Mouse (Mus musculus) v-Abl transformed pro-B cells (cell line): ENCODE results near the gene Ccdc152.

Experiments used
- in situ Hi-C, 2 experiments: fragments of 400-800 bp; cut with MboI; formaldehyde crosslinking; loops; one replicate each; pipeline ENCODE4 v1.15.1; 2025; ENCODE audit not compliant: unreplicated experiment in 2 of 2

Gene Ccdc152

DNA sequence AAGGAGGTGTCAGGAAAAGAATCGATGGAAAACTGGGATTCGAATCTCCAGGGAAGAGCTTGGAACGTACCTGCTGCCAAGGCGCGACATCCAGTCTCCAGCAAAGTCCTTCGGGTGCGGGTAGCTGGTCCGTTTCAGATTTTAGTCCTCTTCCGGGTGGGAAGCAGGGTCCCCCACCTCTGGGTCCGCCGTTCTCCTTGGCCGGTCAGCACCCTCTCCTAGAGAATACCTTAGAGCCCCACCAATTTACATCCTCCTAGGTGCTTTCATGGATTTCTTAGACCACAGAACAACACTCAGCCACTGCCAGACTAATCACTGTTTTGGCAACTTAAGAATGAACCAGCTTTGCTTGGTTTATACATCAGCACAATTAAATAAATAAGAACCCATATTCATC is at the start of gene Ccdc152:
TSS of gene Ccdc152 (minus strand) at position 101 of the 400 bp plus-strand sequence.
- in situ Hi-C loops = no loop called here

DNA sequence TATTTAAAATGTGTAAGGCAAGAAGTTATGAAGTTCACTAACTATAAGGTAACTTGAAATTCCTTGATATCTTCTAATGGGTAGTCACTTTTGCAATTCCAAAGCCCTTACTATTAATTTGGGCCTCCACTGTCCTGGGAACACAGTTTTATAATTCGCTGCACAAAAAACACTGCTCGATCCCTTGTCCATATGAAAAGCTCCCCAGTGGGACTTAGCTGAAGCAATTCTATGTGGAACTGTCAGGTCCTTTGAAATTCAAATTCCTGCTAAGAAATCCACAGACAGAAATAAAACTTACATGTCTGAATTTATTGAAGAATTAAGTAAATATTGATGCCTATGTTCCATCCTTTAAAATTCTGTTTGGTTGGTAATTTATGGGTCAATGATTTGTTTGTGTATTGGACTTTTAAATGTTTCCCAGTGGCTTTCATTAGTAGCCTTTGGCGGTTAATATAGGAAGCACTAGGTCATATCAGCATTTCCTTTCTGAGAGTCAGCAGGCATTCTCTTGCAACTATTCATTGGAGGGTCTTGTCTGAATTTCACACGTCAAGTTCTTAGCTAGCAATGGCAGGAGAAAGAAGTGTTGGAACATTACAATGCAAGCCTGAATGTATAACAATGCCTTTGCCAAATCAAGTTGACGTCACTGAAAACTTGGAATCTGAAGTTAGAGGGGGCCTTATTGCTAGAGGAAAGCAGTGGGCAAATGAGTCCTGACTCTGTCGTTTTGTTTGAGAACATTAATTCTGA is 46.2 kb upstream of the Ccdc152 start:
- in situ Hi-C loops = loop anchor here (5.0 to 10.0 kb wide), 4 partner anchors 132 to 555 kb away; partner anchors contain the start of gene Ghr (in 2 of the 2)

DNA sequence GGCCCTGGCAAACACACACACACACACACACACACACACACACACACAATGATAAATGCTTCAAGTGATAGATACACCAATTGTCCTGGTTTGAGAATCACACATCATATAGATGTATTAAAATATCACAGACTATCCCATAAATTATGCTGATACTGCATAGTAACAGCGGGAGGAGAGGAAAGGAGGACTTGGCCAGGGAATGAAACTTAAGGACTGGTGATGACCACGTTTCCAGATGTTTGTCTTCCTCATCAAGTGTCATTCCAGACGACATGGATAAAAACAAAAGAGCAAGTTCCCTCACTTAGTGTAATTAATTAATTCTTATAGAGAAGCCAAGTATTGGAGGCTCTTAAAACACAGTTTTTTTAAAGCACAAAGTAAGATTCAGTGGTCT is 43.4 kb upstream of the Ccdc152 start:
- in situ Hi-C loops = no loop called here

DNA sequence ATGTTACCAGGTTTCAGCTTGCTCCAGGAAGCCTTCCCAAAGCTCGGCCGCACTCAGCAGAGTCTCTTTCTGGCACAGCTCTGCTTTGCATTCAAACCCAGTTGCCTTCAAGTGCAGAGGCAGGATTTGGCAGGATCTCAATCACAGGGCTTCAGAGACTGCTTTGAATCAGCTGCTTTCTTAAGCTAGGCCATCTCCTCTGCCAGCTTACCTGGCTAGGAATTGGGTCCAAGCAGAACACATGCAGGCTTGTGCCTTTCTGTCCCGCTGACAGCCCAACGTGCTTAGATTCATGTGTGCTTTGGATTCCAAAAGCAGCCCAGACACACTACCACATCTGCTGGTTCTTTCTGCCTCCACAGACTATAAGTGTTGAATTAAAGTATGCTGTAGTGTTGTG is 41.2 kb upstream of the Ccdc152 start:
- in situ Hi-C loops = no loop called here

DNA sequence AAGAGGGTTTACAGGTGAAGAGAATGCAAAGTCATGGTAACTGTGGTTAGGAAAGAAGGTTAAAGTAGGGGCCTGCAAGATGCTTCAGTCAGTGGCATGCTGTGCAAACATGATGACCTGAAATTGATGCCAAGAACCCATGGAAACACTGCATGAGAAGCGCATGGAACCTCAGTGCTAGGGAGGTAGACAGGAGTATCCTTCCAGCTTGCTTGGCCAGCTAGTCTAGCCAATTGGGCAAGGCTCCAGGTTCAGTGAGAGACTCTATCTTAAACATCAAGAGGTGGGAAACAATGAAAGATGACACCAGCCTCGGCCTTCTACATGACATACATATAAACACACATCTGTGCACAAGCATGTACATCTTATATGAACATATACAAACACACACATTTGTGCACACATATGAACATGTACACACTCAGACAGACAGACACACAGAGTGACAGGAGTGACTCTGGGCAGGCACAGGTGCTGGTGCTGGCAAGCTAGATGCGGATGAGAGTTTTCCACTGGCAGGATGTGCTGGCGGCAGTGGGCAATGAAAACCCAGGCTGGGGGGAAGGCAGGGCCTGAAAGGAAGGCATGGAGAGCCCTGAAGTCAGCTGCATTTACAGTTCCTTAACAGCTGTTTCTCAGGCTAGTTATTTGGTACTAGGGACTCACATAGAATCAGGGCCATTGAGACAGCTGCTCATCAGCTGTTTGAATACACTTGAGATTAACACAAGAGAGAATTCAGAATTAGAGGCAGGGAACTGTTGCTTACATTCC is 38.7 kb upstream of the Ccdc152 start:
- in situ Hi-C loops = no loop called here

DNA sequence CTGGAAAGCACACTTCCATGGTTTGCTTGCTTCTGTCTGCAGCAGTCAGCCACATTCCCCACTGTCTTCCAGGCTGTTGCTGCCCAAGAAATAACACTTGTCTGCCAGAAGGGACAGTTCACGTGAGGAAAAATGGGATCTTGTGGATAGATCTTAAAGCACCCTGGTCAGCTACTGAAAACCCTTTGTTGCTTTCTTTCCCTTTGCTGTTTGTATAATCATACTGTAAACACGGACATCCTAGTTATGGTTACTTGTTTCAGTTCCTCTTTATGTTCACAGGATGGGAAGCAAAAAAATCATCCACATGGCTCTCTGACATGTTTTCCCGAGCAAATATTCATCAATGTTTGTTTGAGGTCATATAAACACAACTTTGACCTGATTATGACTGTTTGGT is 36.5 kb upstream of the Ccdc152 start:
- in situ Hi-C loops = no loop called here

DNA sequence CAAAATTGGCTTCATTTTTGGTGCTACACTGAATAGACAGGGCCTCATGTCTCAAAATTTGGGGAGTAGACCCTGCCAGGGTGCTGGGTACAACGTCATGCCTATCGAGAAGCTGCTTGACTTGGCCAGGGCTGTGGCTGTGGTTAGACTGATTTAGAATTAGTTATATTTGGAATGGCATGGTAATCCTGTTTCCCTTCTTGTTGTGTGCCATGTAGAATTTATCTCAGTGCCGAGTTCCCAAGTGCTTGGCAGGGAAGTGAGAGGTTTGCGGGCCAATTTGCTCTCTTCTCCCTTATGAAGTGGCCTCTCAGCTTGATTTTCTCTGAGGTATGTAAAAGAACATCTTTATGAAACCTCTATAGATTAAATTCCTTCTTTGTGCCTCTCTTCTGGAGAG is 29.2 kb upstream of the Ccdc152 start:
- in situ Hi-C loops = no loop called here

DNA sequence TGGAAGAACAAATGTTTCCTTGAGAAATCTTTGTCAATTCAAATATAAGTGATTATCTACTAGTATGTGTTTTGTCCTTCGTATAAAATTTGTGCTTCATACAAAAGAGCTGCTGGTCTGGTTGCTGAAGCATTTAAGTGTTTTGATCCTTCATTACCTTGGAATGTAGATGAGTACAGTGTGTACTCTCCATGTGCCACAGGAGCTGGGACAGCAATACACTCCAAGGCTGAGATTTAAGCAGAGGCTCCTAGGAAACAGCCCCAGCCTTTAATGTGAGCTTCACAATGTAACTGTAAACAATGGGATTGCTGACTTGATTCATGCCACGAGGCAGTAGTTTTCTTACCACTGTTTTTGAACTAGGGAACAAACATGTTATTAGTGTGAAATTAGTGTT is 28.5 kb upstream of the Ccdc152 start:
- in situ Hi-C loops = no loop called here

DNA sequence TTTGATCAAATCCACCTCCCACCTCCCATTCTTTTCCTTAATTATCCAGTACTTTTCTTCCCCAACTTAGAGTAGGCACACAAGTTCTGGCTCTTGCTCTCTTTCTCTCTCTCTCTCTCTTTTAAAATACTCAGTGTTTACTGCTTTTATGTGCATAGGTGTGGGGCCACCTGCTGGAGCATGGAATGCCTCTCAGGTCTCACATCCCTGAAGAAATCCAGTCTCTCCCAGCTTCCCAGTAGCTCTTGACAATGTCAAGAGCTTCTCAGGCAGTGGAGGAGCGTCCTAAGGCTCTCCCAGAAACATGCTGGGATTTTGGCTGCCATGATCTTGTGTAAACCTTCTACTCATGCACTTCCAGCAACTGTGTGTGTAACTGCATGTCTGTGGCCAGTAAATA is 27.0 kb upstream of the Ccdc152 start:
- in situ Hi-C loops = no loop called here

DNA sequence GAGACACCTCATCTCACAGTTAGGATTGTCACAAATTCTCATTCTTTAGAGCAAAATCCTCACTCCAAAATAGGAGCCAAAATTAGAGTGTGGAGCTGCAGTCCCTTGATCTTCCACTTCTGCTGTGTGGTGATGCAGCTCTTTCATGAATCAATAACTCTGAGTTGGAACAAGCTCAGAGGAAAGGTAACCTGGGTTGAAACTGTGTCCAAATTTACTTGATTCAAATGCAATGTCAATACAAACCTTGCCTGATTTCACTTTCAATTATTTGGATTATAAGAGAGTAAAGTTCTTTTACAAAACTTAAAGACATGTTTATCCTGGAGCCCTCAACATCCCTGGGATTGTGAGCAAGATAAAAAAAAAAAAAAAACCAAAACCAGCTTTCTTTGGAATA is 19.7 kb upstream of the Ccdc152 start:
- in situ Hi-C loops = no loop called here

DNA sequence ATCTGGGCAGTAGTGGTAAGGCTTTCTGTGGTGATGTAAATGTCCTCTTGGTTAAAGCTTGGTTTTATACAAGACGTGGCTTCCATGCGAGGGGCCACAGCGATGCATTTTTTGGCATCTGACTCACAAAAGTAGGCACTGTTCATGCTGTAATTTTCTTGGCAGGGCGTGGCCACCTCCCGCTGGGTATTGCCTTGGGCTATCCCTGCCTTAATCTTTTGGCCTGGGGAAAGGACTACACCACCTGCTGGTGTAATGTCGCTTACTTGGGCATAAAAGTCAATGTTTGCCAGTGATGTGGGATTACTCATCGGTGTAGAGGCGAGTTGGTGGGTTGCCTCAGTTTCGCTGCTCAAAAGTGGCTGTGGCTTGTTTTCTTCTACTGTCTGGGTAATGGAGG is 16.6 kb upstream of the Ccdc152 start:
- in situ Hi-C loops = no loop called here

DNA sequence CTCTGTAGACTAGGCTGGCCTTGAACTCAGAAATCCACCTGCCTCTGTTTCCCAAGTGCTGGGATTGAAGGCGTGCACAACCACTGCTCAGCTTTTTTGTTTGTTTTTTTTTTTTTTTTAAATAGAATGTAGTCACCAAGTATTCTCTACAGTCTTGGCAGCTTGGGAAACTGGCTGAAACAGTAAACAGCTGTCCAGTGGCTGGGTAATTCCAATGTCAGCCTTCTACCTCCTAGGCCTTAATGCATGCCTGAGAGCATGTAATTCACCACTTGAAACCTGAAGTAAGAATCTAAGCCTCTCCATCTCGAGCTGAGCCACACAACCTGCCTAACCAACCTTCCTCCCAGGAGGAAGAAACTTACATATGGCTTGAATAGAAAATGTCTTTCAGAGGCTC is 13.3 kb upstream of the Ccdc152 start:
- in situ Hi-C loops = no loop called here

DNA sequence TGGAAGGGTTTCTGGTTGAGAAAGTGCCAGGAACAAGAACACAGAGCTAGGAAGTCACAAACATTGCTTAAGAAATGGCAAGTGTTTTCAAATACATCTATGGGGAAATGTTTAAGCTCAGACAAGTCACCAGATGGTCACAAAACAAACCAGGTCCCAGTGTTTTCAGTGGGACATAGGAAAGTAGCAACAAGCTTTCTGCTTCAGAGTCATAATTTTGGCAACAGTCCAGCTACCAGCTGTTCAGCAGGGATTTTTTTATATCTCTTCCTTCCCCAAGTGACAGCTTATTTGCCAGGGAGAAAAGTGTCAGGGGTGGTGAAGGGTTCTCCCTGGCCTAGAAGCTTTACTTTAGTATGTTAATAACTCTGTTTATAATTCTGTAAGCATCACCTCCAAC is 9.6 kb upstream of the Ccdc152 start:
- in situ Hi-C loops = no loop called here

DNA sequence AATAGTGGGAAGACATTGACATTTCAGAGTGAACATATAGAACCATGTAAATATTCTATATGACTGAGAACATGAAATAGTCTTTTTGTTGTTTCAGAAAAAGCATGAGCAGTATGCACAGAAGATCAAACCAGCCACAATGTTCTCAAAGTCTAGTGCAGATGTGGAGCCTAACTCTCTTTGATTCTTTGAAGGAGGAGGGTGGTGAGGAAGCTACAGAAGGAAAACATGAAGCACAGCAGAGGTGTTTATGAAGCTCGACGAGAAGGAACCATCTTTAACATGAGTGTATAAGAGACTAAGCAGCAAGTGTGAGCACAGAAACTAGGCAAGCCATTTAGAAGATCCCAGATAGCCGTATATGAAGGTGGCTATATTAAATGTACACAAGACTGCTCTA is 6.5 kb upstream of the Ccdc152 start:
- in situ Hi-C loops = no loop called here

DNA sequence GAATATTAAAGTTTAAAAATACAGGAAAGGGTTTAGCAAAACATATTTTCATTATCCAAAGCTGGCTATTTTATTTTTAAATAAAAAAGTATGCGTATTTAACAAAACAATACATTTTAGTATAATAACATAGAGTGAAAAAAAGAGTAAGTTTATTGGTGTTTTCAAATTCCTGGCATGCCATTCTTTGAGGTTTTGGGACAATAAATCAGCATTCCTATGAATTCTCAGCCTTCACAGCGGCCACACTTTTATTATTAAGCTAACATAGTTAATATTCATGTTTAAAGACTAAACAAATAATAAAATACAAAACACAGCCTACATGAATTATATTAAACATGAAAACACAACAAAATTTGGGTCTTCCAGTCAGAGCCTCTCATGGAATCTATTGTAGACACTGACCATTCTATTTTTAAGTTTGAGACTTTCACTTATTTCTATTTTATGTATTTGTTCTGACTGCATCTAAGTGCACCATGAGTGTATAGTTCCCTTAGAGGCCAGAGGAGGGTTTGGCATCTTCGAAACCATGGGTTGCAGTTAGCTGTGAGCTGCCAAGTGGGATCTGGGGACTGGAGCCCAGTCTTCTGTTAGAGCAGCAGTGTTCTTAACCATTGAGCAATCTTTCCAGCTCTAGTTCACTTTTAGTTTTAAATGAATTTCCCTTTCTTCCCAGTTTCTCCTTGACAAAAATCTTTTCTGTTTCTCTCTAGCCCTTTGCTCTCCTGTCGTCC is 2.8 kb downstream of the Ccdc152 start:
- in situ Hi-C loops = no loop called here

DNA sequence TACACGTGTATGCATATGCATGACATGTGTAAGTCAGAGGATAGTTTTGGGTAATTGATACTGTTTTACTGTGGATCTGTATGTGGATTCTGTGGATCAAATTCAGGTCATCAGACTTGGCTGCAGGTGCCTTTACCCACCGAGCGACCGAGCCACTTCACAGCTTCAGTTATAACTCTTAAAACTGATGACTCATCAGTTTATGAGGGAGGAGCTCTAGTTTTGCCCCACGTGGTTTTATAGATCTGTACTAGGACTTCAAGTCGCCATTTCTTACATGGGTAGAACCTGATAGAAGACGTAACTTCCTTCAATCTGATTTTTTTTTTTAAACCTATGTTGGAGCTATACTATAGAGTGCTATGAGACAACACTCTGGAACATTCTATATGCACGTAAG is 5.7 kb downstream of the Ccdc152 start:
- in situ Hi-C loops = no loop called here

DNA sequence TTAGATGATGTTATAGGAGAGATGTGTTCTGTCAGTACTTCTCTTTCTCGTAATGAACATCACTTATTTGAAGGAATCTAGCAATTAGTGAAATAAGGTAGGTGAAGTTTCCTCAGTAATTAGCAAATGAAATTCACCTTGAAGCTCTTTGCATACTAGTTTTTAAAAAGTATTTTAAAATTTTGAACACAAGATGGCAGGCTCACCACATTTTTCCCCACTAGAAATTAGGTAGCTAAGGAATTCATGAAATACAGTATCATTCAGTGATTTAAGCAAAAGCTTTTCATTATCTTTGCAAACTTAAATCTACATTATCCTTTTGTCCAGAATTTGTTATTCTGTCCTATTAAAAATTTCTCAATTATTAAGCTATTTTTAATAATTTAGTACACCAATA is 7.3 kb downstream of the Ccdc152 start:
- in situ Hi-C loops = no loop called here

DNA sequence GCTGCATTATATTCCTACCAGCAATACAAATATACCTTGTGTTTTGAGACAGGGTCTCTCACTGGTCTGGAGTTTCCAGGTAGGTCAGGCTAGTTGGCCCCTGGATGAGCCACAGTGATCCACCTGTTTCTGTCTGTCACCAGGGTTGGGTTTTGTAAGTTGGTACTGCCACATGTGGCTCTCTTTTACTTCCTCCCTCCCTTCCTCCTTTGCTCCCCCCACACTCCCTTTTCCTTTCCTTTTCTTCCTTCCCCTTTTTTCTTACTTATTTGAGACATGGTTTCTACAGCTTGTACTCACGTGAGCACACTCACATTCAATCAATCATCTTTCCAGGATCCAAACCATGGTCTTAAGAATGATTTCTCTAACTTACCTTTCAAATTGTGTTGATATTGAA is 9.8 kb downstream of the Ccdc152 start:
- in situ Hi-C loops = no loop called here

DNA sequence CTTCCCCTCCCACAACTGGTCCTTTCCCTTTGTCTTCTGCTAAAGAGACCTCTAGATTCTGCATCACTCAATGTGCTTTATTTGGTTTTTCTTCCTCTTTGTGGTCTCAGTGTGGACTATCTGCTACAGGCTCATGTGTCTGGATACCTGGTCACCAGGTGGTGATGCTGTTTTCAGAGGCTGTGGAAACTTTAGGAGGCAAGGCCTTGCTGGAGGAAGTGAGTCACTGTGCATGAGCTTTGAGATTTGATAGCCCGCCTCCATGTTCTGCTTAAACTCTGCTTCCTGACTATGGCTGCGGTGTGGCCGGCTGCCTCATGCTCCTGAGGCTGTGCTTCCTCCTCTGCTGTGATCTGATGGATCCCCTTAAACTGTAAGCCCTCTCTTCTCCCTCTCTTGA is 12.9 kb downstream of the Ccdc152 start:
- in situ Hi-C loops = no loop called here

DNA sequence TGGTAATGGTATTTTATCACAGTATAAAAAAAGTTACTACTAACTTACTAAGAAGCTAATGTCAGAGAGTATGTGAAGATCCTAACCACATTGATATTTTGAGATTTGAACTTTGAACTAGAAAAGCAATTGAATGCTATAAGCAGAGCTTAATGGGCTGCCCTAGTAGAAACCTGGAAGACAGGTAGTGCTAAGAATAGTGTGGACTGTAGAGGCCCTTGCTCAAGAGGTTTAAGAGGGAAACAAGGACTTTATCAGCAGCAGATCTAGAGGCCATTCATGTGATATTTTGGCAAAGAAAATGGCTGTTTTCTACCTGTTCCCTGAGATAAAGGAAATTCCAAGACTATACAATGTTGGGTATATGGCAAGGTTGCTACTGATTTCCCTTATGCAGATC is 17.3 kb downstream of the Ccdc152 start:
- in situ Hi-C loops = no loop called here

DNA sequence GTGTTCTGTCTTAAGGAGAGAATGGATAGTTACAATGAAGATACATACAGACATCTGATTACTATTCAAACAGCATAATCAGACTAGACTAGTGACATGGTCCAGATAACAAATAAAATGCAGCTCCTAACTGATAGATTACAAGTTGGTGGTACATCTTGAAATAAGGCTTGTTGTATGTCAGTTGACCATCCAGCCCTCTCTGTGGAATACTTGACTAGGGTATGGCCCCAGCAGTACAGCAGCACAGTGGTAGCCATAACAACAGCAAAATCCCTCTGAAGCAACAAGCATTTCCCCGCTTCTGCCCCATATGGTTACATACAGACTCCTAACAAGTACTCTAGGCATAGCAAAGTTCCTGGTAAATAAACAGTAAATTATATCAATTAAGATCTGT is 21.6 kb downstream of the Ccdc152 start:
- in situ Hi-C loops = no loop called here

DNA sequence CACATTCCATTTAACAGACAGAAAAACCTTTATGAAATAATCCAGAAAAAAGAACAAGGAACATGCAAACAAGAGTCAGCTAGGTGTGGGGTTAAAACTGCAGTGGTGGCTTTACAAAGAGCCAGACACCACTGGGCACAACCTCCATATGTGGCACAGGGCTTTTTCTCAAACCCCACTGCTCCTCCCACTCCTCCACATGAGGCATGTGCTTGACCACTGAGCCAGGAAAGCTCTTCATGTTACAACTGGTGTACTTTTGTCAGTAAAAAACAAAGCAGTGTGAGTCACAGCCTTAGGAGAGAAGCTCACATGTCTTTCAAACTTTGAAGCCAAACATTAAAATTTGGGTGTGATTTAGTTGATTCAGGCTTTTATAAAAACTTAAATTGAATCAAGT is 22.1 kb downstream of the Ccdc152 start:
- in situ Hi-C loops = no loop called here
